ENCODE assay signal across 8 mouse cellular contexts in the genomic region with DNA sequence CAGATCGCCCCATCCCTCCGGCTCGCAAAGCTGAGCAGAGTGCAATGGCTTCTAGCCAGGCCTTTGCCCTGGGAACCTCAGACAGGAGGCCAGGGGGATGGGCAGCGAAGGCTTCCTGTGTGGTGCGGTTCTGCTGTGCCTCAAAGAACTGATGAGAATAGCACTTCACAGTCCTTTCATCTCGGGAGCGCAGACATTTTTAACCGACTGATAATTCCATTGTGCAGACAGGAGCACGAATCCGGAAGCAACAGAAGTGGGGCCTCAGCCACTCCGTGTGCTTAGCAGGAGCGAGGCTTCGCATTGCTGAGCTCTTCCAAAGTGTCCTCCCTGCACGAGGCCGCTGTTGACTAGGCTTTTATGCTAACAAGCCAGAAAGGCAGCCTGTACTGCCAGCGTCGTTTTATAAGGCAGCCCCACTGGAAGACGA. TPM values are rescaled to one million over a fixed set of nuclear protein-coding genes. Genes with fewer than 3 reads are reported as not detected.
A peak's percentile ranks its signal among the peaks of the same experiment; 100 is the strongest.
DNase-seq lines count a peak whose midpoint lies in the region; ATAC-seq and TF ChIP-seq lines count a peak whose summit lies in the region.

No protein-coding gene starts in this region.

- H3K27ac ChIP-seq in left cerebral cortex, adult 2 months, result no peak overlapping the region; the same call in 1 of the 2 replicates
- H3K27ac ChIP-seq in heart, embryonic 12.5 days (ENCODE audit: poor library complexity, severe bottlenecking), result peak overlapping the region; percentile 40
- no peak overlapping the region for H3K27ac ChIP-seq in kidney, embryonic 14.5 days (ENCODE audit: low read depth, low read length)
- H3K27ac ChIP-seq in liver, postnatal 0 days (ENCODE audit: low read depth), result peak overlapping the region; percentile 78
- no peak overlapping the region for H3K27ac ChIP-seq in neural tube, embryonic 11.5 days (ENCODE audit: low read depth, low read length)

- peak in 1 of 2 experiments; percentile 37 for DNase-seq in left cerebral cortex, adult 2 months (ENCODE audit: extremely low spot score in 1 of 2, low spot score in 2 of 2)
- DNase-seq in left cerebral cortex, adult 8-10 months (ENCODE audit: low spot score in 2 of 2), result no peak
- DNase-seq in cerebellum, postnatal 25 days, result peak; percentile 46 to 65
- DNase-seq in liver, postnatal 0 days, result peak; percentile 63
- DNase-seq in neural tube, embryonic 11.5 days (ENCODE audit: low spot score), result peak; percentile 53
- DNase-seq in thymus, postnatal 14 days, result peak; percentile 80

- TF ChIP-seq EP300 in liver, postnatal 0 days (IDR thresholded peaks at IDR 0.05; ENCODE audit: low read depth), result no peak

- no peak for TF ChIP-seq CTCF in left cerebral cortex, adult 2 months (IDR thresholded peaks at IDR 0.05)
- no peak for TF ChIP-seq CTCF in liver, postnatal 0 days (IDR thresholded peaks at IDR 0.05; ENCODE audit: low read depth)

- 0 out of 2 replicates have a peak, but pooled peaks cover 7% of the 10 kb centered on the region for H3K9me3 ChIP-seq in heart, embryonic 12.5 days (replicated peaks)
- H3K9me3 ChIP-seq in kidney, embryonic 14.5 days (ENCODE audit: control insufficient read depth, low read length), result no peaks in the 10 kb centered on the region; the same call in 1 of the 2 replicates
- H3K9me3 ChIP-seq in liver, postnatal 0 days (ENCODE audit: low read length), result no peaks in the 10 kb centered on the region
- no peaks in the 10 kb centered on the region for H3K9me3 ChIP-seq in neural tube, embryonic 11.5 days (ENCODE audit: control insufficient read depth, low read length)

- H3K27me3 ChIP-seq in heart, embryonic 12.5 days (replicated peaks), result peaks cover 74% of the 10 kb centered on the region
- H3K27me3 ChIP-seq in kidney, embryonic 14.5 days (ENCODE audit: control insufficient read depth, insufficient read depth, low read length), result no peaks in the 10 kb centered on the region
- no peaks in the 10 kb centered on the region for H3K27me3 ChIP-seq in liver, postnatal 0 days (ENCODE audit: insufficient read depth, low read length)
- H3K27me3 ChIP-seq in neural tube, embryonic 11.5 days (ENCODE audit: control insufficient read depth, insufficient read depth, low read length), result no peaks in the 10 kb centered on the region

- no peaks in the 10 kb centered on the region for H3K36me3 ChIP-seq in heart, embryonic 12.5 days
- no peaks in the 10 kb centered on the region for H3K36me3 ChIP-seq in kidney, embryonic 14.5 days (ENCODE audit: control insufficient read depth, insufficient read depth, low read length)
- no peaks in the 10 kb centered on the region for H3K36me3 ChIP-seq in liver, postnatal 0 days (replicated peaks; ENCODE audit: insufficient read depth, low read length)
- no peaks in the 10 kb centered on the region for H3K36me3 ChIP-seq in neural tube, embryonic 11.5 days (ENCODE audit: control insufficient read depth, insufficient read depth, low read length)

- no peak overlapping the region for H3K9ac ChIP-seq in heart, embryonic 12.5 days
- H3K9ac ChIP-seq in kidney, embryonic 14.5 days (ENCODE audit: low read depth, low read length), result no peak overlapping the region
- peak overlapping the region; percentile 40 for H3K9ac ChIP-seq in liver, postnatal 0 days (replicated peaks)
- peak overlapping the region; percentile 24; the same call in 1 of the 2 replicates for H3K9ac ChIP-seq in neural tube, embryonic 11.5 days (ENCODE audit: low read length)

- H3K4me2 ChIP-seq in heart, embryonic 12.5 days, result peak overlapping the region; percentile 52
- H3K4me2 ChIP-seq in kidney, embryonic 14.5 days (replicated peaks; ENCODE audit: low read depth, low read length), result peak overlapping the region; percentile 30
- peak overlapping the region; percentile 73 for H3K4me2 ChIP-seq in liver, postnatal 0 days (ENCODE audit: low read depth, low read length)
- H3K4me2 ChIP-seq in neural tube, embryonic 11.5 days (ENCODE audit: low read depth), result peak overlapping the region; percentile 13

- peaks cover 16% of the 10 kb centered on the region for H3K4me1 ChIP-seq in heart, embryonic 12.5 days (replicated peaks)
- peaks cover 6% of the 10 kb centered on the region; the same call in 1 of the 2 replicates for H3K4me1 ChIP-seq in kidney, embryonic 14.5 days (ENCODE audit: control insufficient read depth, insufficient read depth, low read length)
- peaks cover 20% of the 10 kb centered on the region for H3K4me1 ChIP-seq in liver, postnatal 0 days (ENCODE audit: insufficient read depth)
- H3K4me1 ChIP-seq in neural tube, embryonic 11.5 days (ENCODE audit: control insufficient read depth, insufficient read depth, low read length), result peaks cover 3% of the 10 kb centered on the region; the same call in 1 of the 2 replicates

- WGBS in heart, embryonic 12.5 days, result 2% methylated on average over 18 of the region's 18 CpGs
- 14% methylated on average over 18 of the region's 18 CpGs for WGBS in kidney, embryonic 14.5 days
- WGBS in liver, postnatal 0 days (ENCODE audit: insufficient replicate concordance), result 3% methylated on average over 18 of the region's 18 CpGs
- 16% methylated on average over 18 of the region's 18 CpGs for WGBS in neural tube, embryonic 11.5 days

- 0 out of 2 replicates have a peak overlapping the region, but pooled peaks have one; percentile 7 for H3K4me3 ChIP-seq in left cerebral cortex, adult 2 months
- H3K4me3 ChIP-seq in heart, embryonic 12.5 days, result peak overlapping the region; percentile 24
- peak overlapping the region; percentile 10 for H3K4me3 ChIP-seq in kidney, embryonic 14.5 days (ENCODE audit: low read length)
- peak overlapping the region; percentile 46 for H3K4me3 ChIP-seq in liver, postnatal 0 days (ENCODE audit: low read depth, low read length)
- no peak overlapping the region for H3K4me3 ChIP-seq in neural tube, embryonic 11.5 days (ENCODE audit: low read depth, low read length)

- intact Hi-C loops in left cerebral cortex, adult 2 months (cut with DNase I), result no loop called here

- peak; percentile 84 for ATAC-seq in heart, embryonic 12.5 days (ENCODE audit: insufficient number of reproducible peaks, low FRiP score)
- peak; percentile 56; the same call in 1 of the 2 replicates for ATAC-seq in kidney, embryonic 14.5 days (ENCODE audit: low FRiP score, low TSS enrichment)
- peak; percentile 52 for ATAC-seq in liver, postnatal 0 days
- peak; percentile 27; the same call in 1 of the 2 replicates for ATAC-seq in neural tube, embryonic 11.5 days (ENCODE audit: insufficient read depth, low FRiP score, low TSS enrichment)

RNA-seq across cellular contexts. Expression of gene Kras, which starts 53.6 kb away (rescaled TPM):
- total RNA-seq in left cerebral cortex, adult 2 months (2021), result 10 to 100 TPM; 78.4 to 79.8 TPM
- 10 to 100 TPM; 70.6 to 83.1 (median 72.7) TPM for total RNA-seq in left cerebral cortex, adult 8-10 months (2022)
- polyA plus RNA-seq in heart, embryonic 12.5 days (2016; fragmentation: Nextera tagmentation; extraction: Ambion mirVana), result 49.4 and 51.2 TPM in 2 replicates
- 79.4 and 97.9 TPM in 2 replicates for polyA plus RNA-seq in kidney, embryonic 14.5 days (2014; fragmentation: Nextera tagmentation; extraction: Ambion mirVana)
- 41.0 and 48.0 TPM in 2 replicates for polyA plus RNA-seq in liver, postnatal 0 days (2015; fragmentation: Nextera tagmentation; extraction: Ambion mirVana)
- 111 and 119 TPM in 2 replicates for polyA plus RNA-seq in neural tube, embryonic 11.5 days (2014; fragmentation: Nextera tagmentation; extraction: Ambion mirVana)

Comparison
In these comparisons a context has a peak if more than half of its experiments do, and no peak if none do; other contexts are left out.
1. DNase-seq: peak in cerebellum, postnatal 25 days (2 of 2), liver, postnatal 0 days (single experiment), neural tube, embryonic 11.5 days (single experiment) and thymus, postnatal 14 days (single experiment); none in left cerebral cortex, adult 8-10 months (0 of 2).
2. H3K27ac ChIP-seq: peak in heart, embryonic 12.5 days (single experiment) and liver, postnatal 0 days (single experiment); none in left cerebral cortex, adult 2 months (single experiment), kidney, embryonic 14.5 days (single experiment) and neural tube, embryonic 11.5 days (single experiment).
3. ATAC-seq: peak in every context shown above with its lines; median percentile 84 in heart, embryonic 12.5 days; 56 in kidney, embryonic 14.5 days; 52 in liver, postnatal 0 days; 27 in neural tube, embryonic 11.5 days.
4. H3K4me2 ChIP-seq: peak in every context shown above with its lines; median percentile 73 in liver, postnatal 0 days; 52 in heart, embryonic 12.5 days; 30 in kidney, embryonic 14.5 days; 13 in neural tube, embryonic 11.5 days.
5. H3K9ac ChIP-seq: peak in liver, postnatal 0 days (single experiment) and neural tube, embryonic 11.5 days (single experiment); none in heart, embryonic 12.5 days (single experiment) and kidney, embryonic 14.5 days (single experiment).